Mouse (Mus musculus) lung, adult 2 months (tissue): ENCODE data around the gene Med6.

Source experiments
- CTCF ChIP-seq: fragments of 200-500 bp; IDR thresholded peaks from 2 replicates; pipeline ENCODE4 v1.5.1; 2011; ENCODE audit warnings: mild to moderate bottlenecking, low read length, control low read depth; ENCODE audit not compliant: insufficient read depth
- POLR2A ChIP-seq: fragments of 200-500 bp; IDR thresholded peaks from 2 replicates; pipeline ENCODE4 v1.6.1; 2011; ENCODE audit warnings: low read depth, mild to moderate bottlenecking, control low read depth, low read length, borderline replicate concordance; ENCODE audit errors: extremely low read depth

- TF ChIP-seq CTCF (no peak), POLR2A (0 out of 2 replicates have a peak, but pooled peaks have one; percentile 15)
Measured at GRCm38 (mm10) chr12:81630915-81631660, 36.3 kb upstream of the Med6 start, which contains the start of gene Ttc9.
